Mouse (Mus musculus) left cerebral cortex, adult 18-20 months (tissue): ENCODE data around the gene Ccno. TPM values are rescaled to one million over a fixed set of nuclear protein-coding genes. Genes with fewer than 3 reads are reported as not detected.

Source experiments
- DNase-seq, 2 experiments: peaks; one replicate each; pipeline ENCODE4 v3.0.0; 2021 to 2022; ENCODE audit warnings: low spot score in 2 of 2, mixed read lengths in 1 of 2
- long read RNA-seq, 2 experiments: library from polyadenylated mRNA; stranded (forward); transcript quantifications; one replicate each; pipeline ENCODE4 v2.0.0; 2021
- total RNA-seq, 2 experiments: library from RNA; stranded (reverse); gene quantifications; 2 replicates each; pipeline ENCODE4 v1.2.3; 2021

Ccno gene
- total RNA-seq: 1 to 10 TPM; 1.4 to 1.9 TPM
- long read RNA-seq, experiment 1, partial matches to known transcripts: 0 of 1 reads
- long read RNA-seq, experiment 1, other reads (novel, unspliced or antisense): 0 of 1 reads
- long read RNA-seq, experiment 2, partial matches to known transcripts: 0 of 1 reads
- long read RNA-seq, experiment 2, other reads (novel, unspliced or antisense): 0 of 1 reads

GRCm38 (mm10) chr13:112987532-112987943 lies at the start of gene Ccno:
TSS of gene Ccno (plus strand) at chr13:112987802.
- peak; percentile 90 to 91 for DNase-seq

- DNase-seq: no peak
Measured at GRCm38 (mm10) chr13:112938130-112938529, 49.5 kb upstream of the Ccno start.

GRCm38 (mm10) chr13:112941879-112942330 lies 45.7 kb upstream of the Ccno start:
- peak; percentile 16 to 31 for DNase-seq

GRCm38 (mm10) chr13:112945312-112945711 lies 42.3 kb upstream of the Ccno start:
- DNase-seq: peak in 1 of 2 experiments; percentile 15

GRCm38 (mm10) chr13:112945900-112946299 lies 41.7 kb upstream of the Ccno start:
- no peak for DNase-seq

GRCm38 (mm10) chr13:112954067-112954466 lies 33.5 kb upstream of the Ccno start:
- no peak for DNase-seq

- DNase-seq: no peak
Measured at GRCm38 (mm10) chr13:112963081-112963480, 24.5 kb upstream of the Ccno start.

- no peak for DNase-seq
Measured at GRCm38 (mm10) chr13:112964421-112964820, 23.2 kb upstream of the Ccno start.

- DNase-seq: no peak
Measured at GRCm38 (mm10) chr13:112967267-112967666, 20.3 kb upstream of the Ccno start.

GRCm38 (mm10) chr13:112976720-112977119 lies 10.9 kb upstream of the Ccno start:
- no peak for DNase-seq

GRCm38 (mm10) chr13:112985605-112986450 lies 1.8 kb upstream of the Ccno start:
- no peak for DNase-seq

- no peak for DNase-seq
Measured at GRCm38 (mm10) chr13:112986451-112986950, 1.1 kb upstream of the Ccno start.

- no peak for DNase-seq
Measured at GRCm38 (mm10) chr13:112987991-112988390, 389 bp downstream of the Ccno start.

- DNase-seq: no peak
Measured at GRCm38 (mm10) chr13:112988866-112989265, 1.3 kb downstream of the Ccno start.

- DNase-seq: no peak
Measured at GRCm38 (mm10) chr13:112989541-112989940, 1.9 kb downstream of the Ccno start.

GRCm38 (mm10) chr13:112990346-112990745 lies 2.7 kb downstream of the Ccno start:
- no peak for DNase-seq

GRCm38 (mm10) chr13:112993531-112994152 lies 6.0 kb downstream of the Ccno start, which contains the start of gene Mcidas:
TSS of gene Mcidas (plus strand) at chr13:112993845.
- DNase-seq: no peak

- DNase-seq: peak; percentile 55 to 65
Measured at GRCm38 (mm10) chr13:112994191-112994590, 6.6 kb downstream of the Ccno start.

- no peak for DNase-seq
Measured at GRCm38 (mm10) chr13:112996407-112996806, 8.8 kb downstream of the Ccno start.

- no peak for DNase-seq
Measured at GRCm38 (mm10) chr13:112997369-112997768, 9.8 kb downstream of the Ccno start.

- DNase-seq: peak; percentile 58 to 69
Measured at GRCm38 (mm10) chr13:112998427-112999201, 11.0 kb downstream of the Ccno start.
